Mouse (Mus musculus): ENCODE measurements around the gene Sec14l1.

Sec14l1 gene

DNA sequence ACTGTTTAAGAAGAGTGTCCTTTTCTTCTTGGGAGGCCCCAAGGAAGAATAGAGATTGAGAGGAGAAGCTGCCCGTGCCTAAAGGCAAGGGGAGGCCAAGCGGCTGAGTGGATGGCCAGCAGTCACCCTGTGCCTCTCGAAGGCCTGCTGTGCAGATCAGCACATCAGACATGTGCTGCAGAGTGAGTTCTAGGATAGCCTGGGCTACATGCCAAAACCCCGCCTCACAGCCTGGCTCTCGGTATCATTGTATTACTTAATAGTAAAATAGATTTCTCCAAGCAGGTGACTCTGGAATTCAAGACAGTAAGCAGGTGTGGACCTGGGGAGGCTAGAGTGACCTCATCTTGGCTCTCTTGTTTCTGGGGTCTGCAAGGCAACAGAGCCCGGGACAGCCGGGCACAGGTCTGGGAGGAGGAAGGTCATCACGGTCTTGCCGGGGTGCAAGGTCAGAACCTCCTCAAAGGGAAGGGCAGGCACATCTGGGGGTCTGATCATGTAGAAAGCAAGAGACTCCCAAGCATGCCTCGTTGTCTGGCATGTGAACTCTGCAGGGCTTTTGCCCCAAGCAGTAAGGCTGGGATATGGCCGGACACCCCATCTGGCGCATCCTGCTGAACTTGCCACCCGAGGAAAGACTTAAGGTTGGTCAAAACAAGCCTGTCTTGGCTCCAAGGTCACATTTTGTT lies 44.4 kb downstream of the Sec14l1 start:
- DNase-seq, result no peak

DNA sequence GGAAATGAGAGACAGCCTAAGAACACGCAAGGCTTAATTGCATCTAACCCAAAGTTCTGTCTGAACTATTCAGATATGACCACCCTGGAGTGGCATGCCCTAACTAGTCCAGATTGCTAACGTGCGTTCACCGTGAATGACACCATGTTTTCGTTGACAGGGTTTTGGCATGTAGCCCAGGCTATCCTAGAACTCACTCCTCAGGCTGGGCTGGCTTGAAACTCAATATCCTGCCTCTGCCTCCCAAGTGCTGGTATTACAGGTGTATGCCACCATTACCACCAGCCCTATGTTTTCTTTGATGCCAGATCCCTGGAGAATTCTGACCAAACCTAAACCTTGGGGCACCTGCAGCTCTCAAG lies 45.0 kb downstream of the Sec14l1 start:
- no peak for DNase-seq

DNA sequence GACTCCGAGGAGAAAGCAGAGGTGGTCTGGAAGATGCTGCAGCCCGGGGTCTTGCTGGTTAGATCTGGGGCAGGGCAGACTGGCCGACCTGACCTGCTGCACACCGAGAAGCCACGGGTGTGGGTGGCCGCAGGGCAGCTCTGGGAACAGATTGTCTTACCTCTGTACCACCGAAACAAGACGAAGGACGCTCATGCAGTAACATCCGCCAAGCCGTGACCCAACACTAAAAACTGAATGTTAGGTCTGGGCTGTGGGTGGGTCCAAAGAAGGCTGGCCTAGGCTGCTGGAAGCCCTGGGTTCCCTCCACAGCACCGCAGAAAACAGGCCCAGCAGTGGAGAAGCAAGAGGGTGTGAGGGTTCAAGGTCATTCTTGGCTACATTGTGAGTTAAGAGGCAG lies 45.8 kb downstream of the Sec14l1 start:
- DNase-seq, result no peak

DNA sequence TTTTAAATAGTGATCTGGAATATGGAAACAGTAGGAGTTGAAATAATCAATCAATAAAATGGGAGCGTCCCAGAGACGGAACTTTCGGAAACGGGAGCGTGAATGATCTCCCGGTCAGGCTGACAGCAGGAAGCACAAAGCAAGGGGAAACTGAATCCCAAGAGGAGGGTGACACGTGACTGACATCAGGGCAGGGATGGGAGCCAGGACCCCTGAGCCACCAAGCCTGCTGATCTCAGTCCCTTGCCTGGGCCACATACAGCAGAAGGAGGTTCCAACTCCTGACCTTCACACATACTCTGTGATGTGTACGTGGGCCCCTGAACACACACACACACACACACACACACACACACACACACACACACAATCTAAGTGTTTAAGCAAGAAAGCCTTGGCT lies 46.6 kb downstream of the Sec14l1 start:
- DNase-seq, result no peak

DNA sequence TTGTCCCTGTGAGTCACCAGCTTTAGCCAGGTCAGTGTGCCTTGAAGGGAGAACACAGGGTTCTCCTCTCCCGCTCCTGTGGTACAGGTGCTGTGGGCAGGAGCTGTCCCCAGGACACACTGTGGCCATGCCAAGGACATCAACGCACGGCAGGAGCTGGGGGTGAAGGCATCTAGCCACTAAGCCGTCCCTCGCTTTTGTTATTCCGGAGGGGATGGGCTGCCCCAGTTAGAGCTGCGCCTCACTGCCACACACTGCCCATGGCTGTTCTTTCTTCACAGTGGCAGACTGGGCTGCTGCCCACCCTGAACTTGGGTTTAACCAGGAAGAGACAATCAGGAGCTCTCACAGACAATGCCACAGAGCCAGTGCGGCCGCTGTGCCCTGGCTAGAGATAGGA lies 48.1 kb downstream of the Sec14l1 start:
- peak; percentile 50 for DNase-seq

DNA sequence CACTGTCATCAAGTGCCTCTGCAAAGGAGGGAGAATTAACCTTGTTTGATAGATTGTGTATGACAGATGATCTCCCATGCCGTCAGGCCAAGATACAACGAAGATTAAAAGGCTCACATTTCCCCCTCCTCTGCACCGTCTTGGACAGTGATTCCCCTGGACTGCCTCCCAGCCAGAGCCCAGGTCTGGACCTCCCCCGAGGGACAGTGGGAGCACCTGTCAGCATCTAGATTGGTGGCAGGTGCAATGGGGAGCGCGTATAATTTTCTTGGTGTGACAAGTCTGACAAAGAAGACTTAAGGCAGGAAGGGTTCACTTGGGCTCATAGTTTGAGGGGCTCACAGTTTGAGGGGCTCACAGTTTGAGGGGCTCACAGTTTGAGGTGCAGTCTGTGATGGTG lies 48.8 kb downstream of the Sec14l1 start:
- DNase-seq, result no peak

DNA sequence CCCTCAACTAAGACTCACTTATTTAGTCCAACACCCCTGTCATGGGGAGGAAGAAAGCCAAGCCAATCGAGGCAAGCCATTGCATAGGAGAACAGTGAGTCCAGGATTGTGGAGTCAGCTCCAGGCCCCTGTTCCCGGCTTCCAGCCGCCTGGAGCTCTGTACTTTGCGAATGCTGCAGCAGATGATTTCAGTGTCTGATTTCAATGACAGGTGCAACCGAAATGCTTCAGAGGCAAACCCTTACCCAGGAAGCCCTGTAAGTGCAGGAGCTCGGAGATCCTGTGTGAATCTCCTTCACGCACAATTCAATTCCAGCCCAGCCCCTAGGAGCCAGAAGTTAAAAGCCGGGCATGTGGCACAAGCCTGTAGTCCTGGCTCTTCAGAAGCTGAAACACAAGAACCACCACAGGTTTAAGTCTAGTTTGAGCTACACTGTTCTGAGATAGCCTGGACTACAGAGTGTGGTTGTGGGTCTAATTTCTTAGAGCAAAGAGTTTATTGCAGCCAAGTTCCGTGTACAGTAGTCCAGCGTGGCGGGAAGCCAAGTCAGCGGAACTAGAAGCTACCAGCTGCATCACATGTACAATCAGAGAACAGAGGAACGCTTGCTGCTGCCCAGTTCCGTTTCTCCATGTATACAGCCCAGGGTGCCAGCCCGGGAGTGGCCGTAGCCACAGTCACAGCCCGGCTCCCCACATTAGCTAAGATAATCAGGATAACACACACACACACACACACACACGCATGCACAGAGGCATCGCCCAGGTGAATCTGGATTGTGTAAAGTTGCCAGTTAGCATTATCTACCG lies 53.5 kb downstream of the Sec14l1 start:
- DNase-seq, result no peak

DNA sequence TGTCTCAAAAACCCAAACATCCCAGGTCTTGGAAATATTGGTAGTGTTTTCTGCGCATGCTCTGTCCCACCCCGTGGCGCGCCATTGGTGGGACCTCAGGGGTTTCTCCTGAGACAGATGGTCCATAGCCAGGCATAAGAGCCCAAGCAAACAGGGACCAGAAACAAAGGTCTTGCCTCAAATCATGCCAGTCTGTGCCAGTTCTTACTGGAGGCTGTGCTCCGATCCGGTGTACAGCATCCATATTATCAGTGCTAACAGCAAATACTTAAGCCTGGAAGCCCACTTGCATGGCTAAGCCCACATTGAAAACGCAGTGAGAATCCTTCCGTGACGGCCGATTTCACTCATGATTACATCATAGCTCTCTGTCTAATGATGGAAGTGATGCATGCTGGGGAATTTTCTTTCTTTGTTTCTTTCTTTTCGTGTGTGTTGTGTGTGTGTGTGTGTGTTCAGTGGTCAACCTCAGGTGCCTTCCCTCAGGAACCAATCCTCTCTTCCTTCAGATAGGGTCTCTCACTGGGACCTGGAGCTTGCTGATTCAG lies 54.2 kb downstream of the Sec14l1 start:
- DNase-seq, result peak; percentile 44

DNA sequence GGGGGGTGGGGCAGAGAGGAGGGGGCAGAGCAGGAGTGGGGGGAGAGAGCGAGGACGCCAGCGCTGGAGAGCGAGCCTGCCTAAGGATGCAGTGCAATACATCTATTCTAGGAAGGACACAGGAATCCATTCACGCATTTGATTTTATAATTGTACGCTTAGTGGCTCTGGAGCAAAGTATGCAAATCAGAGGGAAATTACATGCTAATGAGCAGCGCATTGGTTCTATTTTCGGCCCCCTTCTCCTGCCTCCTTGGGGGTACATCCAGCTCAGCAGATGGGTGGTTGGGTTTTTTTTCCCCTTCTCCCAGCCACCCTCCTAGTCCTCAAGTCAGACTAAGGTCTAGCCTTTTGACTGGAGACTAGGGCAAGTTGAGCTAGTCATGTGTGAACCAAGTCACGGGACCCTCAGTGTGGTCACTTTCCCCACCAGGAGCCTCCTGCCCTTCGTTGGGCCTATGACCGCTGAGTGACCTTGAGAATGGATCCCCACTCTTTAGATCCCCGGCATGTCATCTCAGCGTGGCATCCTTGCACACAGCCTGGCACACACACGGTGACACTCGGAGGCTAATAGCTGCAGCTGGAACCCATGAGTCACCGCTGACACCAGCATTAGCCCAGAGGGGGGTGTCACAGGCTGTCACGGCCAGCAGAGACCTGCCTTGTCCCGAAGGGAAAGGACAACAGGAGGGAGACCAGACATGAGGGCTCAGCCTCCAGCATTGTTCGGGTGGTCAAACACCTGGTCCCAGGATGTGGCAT lies 55.0 kb downstream of the Sec14l1 start:
- peak; percentile 32 for DNase-seq

DNA sequence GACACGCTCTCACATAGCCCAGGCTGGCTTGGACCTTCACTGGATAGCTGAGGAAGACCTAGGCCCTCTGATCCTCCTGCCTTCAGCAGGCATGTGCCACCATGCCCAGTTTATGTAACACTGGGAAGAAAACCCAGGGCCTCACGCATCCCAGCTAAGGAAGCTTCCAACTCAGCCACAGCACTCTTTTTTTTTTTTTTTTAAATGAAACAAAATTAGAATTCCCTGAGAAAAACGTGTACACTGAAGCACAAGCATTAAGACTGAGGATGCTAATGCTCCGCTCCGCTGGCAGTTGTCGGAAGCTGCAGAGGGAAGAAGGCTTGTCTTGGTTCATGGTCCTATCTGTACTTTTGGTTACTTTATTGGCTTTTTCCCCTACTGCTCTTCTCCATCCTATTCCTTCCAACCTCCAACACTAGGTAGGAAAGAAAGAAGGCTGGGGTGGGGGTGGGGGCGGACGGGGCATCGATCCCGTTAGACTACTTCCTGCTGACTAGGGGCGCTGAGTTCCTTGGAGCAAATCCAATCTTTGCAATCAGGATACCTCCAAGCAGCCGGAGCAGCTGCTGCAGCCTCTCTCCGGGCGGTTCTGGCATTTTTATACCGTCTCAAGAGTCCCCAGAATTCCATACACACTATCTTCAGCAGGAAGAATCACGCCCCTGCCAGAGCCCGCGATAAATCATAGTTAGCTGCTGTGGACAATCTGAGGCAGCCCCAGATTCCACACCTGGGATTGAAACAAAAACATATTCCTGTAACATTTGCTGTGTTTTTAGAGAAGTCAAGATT lies 59.3 kb downstream of the Sec14l1 start:
- no peak for DNase-seq

DNA sequence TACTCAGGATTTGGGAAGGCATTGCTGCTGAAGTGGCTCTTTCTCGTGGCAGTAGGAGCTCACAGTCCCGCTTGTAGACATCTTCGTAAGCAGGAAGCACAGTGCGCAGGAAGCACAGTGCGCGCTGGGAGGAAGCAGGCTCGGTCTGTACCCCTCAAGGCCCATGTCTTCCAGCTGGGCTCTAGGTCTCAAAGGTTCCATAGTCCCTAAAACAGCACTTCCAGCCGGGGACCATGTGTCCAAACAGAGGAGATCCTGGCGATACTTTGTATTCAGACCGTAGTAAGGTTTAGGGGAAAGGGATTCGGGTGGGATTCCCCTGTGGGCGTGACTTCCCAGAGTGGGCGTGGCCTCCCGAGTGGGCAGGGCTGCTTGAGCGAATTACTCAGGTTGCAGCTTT lies 60.0 kb downstream of the Sec14l1 start:
- peak; percentile 37 for DNase-seq

DNA sequence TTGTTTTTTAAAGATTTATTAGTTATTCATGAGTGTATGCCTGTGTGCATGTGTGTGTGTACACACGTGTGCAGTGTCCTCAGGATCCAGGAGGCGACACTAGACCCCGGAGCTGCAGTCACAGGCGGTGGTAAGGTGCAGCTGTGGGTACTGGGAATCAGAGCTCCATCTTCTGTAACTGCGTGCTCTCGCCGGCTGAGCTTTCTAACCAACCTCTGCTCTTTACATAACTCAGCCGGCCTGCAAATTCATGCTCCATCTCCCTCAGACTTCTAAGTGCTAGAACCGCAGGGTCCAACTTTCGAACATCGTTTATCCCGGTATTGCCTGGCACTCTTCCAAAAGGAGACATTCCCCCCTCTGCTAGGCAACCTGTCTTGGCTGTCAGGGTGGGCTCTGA lies 60.5 kb downstream of the Sec14l1 start:
- no peak for DNase-seq

DNA sequence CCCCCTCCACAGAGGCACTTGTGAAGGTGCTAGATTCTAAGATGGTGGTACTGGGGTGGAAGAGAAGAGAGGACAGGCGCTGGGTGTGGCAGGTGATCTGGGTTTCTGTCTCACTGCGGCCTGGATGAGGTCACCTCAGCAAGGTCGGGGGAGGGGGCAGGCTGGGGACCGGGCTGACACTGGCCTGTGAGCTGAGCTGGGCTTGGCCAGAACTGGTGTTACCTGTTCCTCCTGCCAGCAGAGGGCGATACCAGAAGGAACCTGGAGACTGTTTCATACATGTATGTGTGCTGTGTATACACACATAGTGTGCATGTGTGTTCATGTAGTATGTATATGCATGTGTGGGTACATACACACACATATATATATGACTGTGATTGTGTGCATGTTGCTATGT lies 61.3 kb downstream of the Sec14l1 start:
- DNase-seq, result peak; percentile 82

DNA sequence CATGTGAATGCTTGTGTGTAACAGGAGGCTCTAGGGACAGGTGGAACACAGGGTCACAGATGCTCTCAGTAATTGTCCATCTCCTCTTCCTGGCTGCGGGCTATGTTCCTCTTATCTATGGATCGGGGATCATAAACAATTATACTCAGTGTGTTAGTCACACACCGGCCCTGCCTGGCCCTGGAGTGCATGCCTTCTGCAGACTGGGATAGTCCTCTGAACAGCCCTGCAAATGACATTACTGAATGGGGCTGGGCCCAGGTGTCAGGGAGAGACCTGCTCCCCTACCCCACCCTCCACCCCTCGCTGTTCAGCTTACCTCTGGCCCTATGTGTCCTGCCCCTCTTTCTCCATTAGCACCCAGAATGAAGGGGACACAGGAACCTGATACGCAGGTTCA lies 61.9 kb downstream of the Sec14l1 start:
- DNase-seq, result no peak

DNA sequence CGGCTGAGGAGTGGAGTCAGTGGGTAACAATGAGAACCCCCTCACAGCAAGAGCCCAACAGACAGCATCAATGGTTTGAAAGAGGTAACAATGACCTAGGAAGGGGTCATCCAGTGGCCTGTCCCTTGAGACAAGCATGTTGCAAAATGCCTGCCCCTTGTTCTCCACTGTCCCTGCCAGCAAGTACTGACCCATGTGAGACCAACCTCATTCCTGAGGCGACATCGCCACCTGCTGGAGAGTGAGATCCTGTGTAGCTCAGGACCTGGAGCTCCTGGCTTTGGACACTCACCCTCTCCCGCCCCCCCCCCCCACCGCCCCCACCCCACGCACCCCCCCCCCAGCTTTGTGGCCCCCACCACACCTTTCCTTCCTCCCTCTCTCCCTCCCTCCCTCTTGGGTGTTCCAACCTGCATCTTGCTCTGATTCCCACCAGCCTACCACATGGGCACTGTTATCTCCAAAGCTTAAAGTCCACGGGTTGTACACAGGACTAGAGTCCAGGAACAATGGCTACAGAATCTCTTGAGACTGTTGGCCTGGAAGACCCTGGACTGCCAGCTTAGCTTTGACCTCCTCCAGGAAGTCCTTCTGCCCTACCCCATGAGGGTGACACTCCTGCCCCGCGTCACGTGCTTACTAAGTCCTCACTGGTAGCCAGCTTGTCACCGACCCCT lies 62.5 kb downstream of the Sec14l1 start:
- DNase-seq, result peak; percentile 94

DNA sequence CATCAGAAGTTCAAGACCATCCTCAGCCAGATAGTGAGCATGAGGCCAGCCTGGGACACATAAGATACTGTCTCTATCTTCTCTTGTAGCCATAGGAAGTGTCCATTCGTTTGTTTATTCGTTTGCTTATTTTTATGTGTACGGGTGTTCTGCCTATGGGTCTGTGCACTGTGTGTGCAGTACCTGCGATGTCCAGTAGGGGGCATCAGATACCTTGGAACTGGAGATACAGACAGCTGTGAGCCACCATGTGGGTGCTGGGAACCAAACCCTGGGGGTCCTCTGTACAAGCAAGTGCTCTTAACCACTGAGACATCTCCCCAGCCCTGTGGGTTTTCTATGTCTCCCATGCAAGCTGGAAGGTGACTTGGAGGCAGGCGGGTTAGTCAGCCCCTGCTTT lies 64.9 kb downstream of the Sec14l1 start:
- DNase-seq, result no peak

DNA sequence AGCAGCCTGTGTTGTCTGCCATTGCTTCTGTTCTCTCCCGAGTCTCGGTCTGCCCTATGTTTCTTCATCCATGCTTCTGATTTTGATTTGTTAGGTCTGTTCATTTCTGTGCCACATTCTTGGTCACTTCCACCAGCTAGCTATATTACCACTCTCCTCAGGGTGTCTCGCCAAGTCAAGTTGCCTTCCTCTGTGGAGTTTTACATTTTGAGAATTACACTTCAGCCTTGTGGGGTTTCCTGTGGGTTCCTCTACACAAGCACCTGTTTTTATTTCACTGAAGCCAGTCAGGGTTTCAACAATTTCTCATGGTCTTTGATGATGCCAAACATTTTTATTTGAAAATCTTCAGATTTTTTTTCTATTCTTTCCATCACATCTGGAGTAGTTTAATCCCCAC lies 67.8 kb downstream of the Sec14l1 start:
- DNase-seq, result no peak

DNA sequence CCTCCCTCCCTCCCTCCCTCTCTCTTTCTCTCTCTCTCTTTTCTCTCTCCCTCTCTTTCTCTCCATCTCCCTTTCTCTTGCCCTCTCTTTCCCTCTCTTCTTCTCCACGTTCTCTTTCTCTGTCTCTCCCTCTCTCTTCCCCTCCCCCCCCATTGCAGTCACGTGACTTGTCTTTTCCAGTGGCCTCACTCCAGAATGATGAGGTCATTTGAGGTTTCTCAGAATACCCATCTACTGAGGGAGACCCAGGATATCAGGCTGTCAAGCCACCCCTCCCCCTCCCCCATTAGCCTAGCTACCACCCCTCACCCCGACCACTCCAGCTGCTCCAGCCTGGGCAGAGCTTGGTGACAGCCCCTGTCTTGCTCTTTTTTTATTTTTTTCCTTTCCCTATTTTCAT lies 68.3 kb downstream of the Sec14l1 start:
- no peak for DNase-seq

DNA sequence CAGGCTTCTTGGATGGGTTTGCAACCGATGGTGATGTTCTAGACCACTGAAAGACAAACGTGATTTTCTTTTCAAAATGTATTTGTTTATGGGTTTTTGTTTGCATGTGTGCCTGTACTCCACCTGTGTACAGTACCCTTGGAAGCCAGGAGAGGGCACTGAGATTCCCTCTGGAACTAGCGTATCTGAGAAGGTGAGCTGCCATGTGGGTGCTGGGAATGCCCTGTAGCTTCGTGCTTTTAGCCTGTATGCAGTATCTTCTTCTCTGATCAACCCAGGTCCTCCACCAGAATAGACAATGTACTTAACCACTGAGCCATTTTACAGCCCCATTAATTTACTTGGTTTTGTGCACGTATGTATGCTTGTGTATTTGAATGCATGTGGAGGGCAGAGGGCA lies 68.9 kb downstream of the Sec14l1 start:
- DNase-seq, result no peak

DNA sequence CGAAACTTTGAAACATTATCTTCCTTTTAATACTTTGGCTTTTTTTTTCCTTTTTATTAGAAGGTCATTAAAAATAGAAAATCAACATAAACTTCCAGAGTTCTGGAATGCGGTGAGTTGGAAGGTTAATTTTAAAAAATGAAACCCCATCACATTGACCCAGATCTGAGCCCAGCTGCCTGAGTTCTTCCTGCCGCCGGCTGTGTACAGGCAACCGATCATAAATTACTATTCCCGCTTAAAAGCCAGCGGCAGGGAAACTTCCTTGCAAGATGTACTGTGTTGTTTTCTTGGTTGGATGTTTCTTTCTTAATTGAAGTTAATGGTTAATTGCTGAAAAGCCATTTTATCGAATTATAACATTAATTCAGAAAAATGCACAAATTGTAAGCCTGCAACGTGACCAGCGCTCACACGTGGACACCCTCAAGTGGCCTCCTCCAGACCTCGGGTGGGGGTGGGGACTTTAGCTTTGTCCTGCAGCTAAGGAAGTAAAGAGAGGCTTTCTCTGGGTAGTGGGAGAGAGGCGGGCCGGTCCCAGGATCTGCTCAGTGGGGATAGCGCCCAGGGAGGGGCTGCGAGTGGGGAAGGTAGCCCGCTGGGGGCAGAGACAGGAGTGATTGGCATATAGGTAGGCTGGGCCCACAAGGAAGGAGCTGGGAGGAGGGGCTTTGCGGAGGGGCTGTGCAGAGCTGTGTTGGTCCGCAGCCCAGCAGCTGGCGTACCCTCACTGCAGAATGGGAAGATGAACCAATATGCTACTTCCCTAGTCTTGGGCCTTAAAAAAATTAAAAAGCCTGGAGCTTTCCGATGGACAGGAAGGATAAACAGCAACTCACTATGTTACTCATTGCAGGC lies 70.3 kb downstream of the Sec14l1 start:
- DNase-seq, result peak; percentile 72

DNA sequence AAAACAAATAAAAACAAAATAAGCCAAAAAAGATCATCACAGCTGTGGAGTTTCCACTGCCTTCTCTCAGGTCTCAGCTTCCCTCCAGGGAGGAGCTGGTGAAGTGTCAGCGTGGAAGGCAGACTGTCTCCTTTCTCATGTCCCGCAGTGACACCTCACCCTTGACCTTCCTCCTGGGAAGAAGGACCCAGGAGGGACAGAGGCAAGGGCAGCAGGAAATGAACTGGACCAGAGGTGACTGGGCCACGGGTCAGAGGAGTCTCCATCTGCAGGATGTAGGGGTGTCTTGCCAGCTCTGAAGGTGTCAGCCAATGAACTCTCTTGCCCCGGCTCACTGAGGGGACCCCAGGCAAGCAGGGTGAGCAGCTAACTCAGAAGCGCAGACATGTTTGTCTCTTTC lies 76.6 kb downstream of the Sec14l1 start:
- DNase-seq, result no peak

Measured in retina, postnatal 1 day (tissue).